Mouse (Mus musculus) limb, embryonic 13.5 days (tissue): ENCODE measurements at regions not wholly inside any gene's neighbourhood (a gene's known extent, or its start where the extent isn't known, plus 50 kb on each side); places are given as distances from the start of the nearest gene placed in this dataset.

Source experiments
- ATAC-seq: fragments of 200-750 bp; cut with Nextera tagmentation; 2 replicates; pipeline ENCODE4 v1.8.0; 2017; ENCODE audit warnings: low read depth, moderate number of reproducible peaks, moderate TSS enrichment; ENCODE audit not compliant: low FRiP score
- H3K27ac ChIP-seq: fragments of 300-500 bp; sonication (generic); 2 replicates; pipeline ENCODE4 v1.5.1; 2015; ENCODE audit warnings: inconsistent platforms, mild to moderate bottlenecking, moderate library complexity
- H3K27me3 ChIP-seq: fragments of 300-500 bp; sonication (generic); 2 replicates; pipeline ENCODE4 v1.6.1; 2015; ENCODE audit warnings: mild to moderate bottlenecking, inconsistent platforms
- H3K36me3 ChIP-seq: fragments of 300-500 bp; sonication (generic); 2 replicates; pipeline ENCODE4 v1.6.1; 2015; ENCODE audit warnings: inconsistent platforms, mild to moderate bottlenecking, moderate library complexity
- H3K4me1 ChIP-seq: fragments of 300-500 bp; sonication (generic); 2 replicates; pipeline ENCODE4 v1.6.1; 2015; ENCODE audit warnings: inconsistent platforms
- H3K4me2 ChIP-seq: fragments of 300-500 bp; sonication (generic); replicated peaks from 2 replicates; pipeline ENCODE4 v1.6.1; 2015; ENCODE audit warnings: inconsistent platforms, mild to moderate bottlenecking, moderate library complexity
- H3K4me3 ChIP-seq: fragments of 300-500 bp; sonication (generic); 2 replicates; pipeline ENCODE4 v1.5.1; 2015; ENCODE audit warnings: moderate library complexity, mild to moderate bottlenecking, inconsistent platforms
- H3K9ac ChIP-seq: fragments of 300-500 bp; sonication (generic); 2 replicates; pipeline ENCODE4 v1.6.1; 2015; ENCODE audit warnings: mild to moderate bottlenecking, inconsistent platforms
- H3K9me3 ChIP-seq: fragments of 300-500 bp; sonication (generic); 2 replicates; pipeline ENCODE4 v1.6.1; 2016; ENCODE audit warnings: inconsistent platforms
- WGBS: fragments of 180-500 bp; shearing (Covaris S2); methylation state at CpG from one replicate; pipeline ENCODE4 v1.1.7; 2015; 5-methylcytosine and 5-hydroxymethylcytosine counted together

- WGBS, result 68% methylated on average over 3 of the region's 3 CpGs
- Histone ChIP-seq H3K4me3 (no peak overlapping the region), H3K27ac (no peak overlapping the region), H3K4me2 (no peak overlapping the region), H3K27me3 (no peaks in the 10 kb centered on the region), H3K36me3 (no peaks in the 10 kb centered on the region), H3K4me1 (no peaks in the 10 kb centered on the region), H3K9ac (no peak overlapping the region), H3K9me3 (no peaks in the 10 kb centered on the region)
- ATAC-seq, result no peak
Measured at GRCm38 (mm10) chr15:68624831-68625230, 2124.1 kb upstream of the Lrrc6 start.

DNA sequence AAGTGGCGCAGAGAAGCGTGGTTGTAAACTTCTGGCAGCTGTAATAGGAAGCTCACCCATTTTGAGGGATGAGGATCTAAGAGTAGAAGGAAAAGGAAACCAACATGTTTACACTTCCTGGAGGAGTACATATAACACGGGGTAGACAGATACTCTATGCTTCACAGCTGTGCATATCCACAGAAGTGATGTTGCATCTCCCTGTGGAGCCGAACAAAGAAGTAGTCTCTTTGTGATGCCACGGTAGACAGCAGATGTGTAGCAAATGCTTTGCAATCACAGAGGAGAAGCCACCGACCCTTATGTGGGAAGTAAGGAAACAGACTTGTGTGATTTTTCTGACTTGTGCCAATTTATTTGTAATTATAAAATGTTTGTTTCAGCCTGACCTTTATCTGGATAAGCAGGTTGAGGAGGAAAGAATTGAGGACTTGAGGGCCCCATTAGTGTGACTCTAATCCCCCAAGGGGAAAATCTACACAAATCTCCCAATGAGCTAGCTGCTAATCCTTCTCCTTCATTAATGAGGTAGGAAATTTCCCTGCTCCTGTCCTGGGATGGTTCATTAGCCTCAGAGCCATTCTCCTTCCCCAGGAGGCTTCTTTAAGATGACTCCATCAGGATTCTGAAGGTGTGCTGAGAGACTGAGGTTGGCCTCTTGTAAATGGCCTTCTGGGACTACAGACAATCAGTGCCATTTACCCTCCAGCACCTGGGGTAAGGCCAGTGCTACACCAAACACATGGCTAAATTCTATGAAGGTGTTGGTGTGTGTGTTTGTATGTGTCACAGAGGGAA lies 2119.9 kb upstream of the Lrrc6 start:
- Histone ChIP-seq H3K4me3 (no peak overlapping the region), H3K4me2 (no peak overlapping the region), H3K4me1 (no peaks in the 10 kb centered on the region), H3K27me3 (no peaks in the 10 kb centered on the region), H3K9ac (no peak overlapping the region), H3K9me3 (no peaks in the 10 kb centered on the region), H3K27ac (no peak overlapping the region), H3K36me3 (no peaks in the 10 kb centered on the region)
- ATAC-seq, result no peak
- WGBS, result 81% methylated on average over 6 of the region's 6 CpGs

DNA sequence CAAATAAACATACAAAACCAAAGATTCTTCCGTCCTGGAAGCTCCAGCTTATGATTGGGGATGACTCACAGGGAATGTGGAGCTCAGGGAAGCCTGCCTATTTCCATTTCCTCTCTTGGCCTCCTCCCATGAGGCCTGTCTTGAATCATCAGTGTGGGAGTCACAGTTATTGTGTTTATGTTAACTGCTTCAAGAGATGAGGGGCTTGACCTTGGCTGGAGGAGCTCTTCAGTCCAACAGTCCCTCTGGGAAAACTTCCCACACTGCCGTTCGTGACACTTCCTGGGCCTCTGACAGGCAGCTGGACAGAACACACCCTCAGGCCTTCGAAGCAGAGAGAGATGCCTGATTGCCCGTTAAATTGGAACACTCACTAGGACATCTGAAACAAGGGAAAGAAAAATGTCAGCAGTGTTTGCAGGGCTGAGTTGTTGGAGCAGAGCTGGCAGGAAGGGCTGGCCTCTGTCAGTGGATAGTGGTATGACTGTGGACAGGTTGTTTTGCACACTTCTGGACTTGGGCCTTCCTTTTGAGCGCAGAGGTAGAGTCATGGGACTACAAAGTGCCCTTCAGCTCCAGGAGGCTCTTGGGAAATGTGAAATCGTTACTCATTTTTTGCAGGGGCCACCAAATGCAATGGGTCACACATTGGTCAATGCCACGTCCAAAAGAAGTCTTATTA lies 2105.5 kb upstream of the Lrrc6 start:
- ATAC-seq, result no peak
- Histone ChIP-seq H3K36me3 (no peaks in the 10 kb centered on the region), H3K9me3 (no peaks in the 10 kb centered on the region), H3K4me3 (no peak overlapping the region), H3K27ac (no peak overlapping the region), H3K27me3 (no peaks in the 10 kb centered on the region), H3K4me2 (no peak overlapping the region), H3K9ac (no peak overlapping the region), H3K4me1 (no peaks in the 10 kb centered on the region)
- WGBS, result 54% methylated on average over 8 of the region's 8 CpGs

GRCm38 (mm10) chr15:68605478-68605877 lies 2104.8 kb upstream of the Lrrc6 start:
- ATAC-seq, result no peak
- Histone ChIP-seq H3K27me3 (no peaks in the 10 kb centered on the region), H3K9ac (no peak overlapping the region), H3K9me3 (no peaks in the 10 kb centered on the region), H3K4me1 (no peaks in the 10 kb centered on the region), H3K4me2 (no peak overlapping the region), H3K27ac (no peak overlapping the region), H3K36me3 (no peaks in the 10 kb centered on the region), H3K4me3 (no peak overlapping the region)
- 81% methylated on average over 2 of the region's 2 CpGs for WGBS

- Histone ChIP-seq H3K9ac (no peak overlapping the region), H3K4me2 (no peak overlapping the region), H3K36me3 (no peaks in the 10 kb centered on the region), H3K27ac (no peak overlapping the region), H3K9me3 (no peaks in the 10 kb centered on the region; the same call in 1 of the 2 replicates), H3K4me1 (no peaks in the 10 kb centered on the region), H3K4me3 (no peak overlapping the region), H3K27me3 (no peaks in the 10 kb centered on the region)
- ATAC-seq, result no peak
- WGBS, result 88% methylated on average over 4 of the region's 4 CpGs
Measured at GRCm38 (mm10) chr15:68582177-68582576, 2081.5 kb upstream of the Lrrc6 start.

- WGBS, result 96% methylated on average over 2 of the region's 2 CpGs
Measured at GRCm38 (mm10) chr15:68579486-68579885, 2078.8 kb upstream of the Lrrc6 start.

GRCm38 (mm10) chr15:68560654-68561053 lies 2059.9 kb upstream of the Lrrc6 start:
- Histone ChIP-seq H3K27me3 (no peaks in the 10 kb centered on the region), H3K36me3 (no peaks in the 10 kb centered on the region), H3K9ac (no peak overlapping the region), H3K9me3 (no peaks in the 10 kb centered on the region), H3K4me1 (peaks cover 11% of the 10 kb centered on the region; the same call in 1 of the 2 replicates), H3K4me2 (0 out of 2 replicates have a peak overlapping the region, but pooled peaks have one; percentile 4), H3K4me3 (no peak overlapping the region), H3K27ac (no peak overlapping the region)
- ATAC-seq, result peak; percentile 76; the same call in 1 of the 2 replicates
- WGBS, result 43% methylated on average over 3 of the region's 3 CpGs

More at GRCm38 (mm10) chr15:68579486-68579885, 2078.8 kb upstream of the Lrrc6 start:
- Histone ChIP-seq H3K27ac (no peak overlapping the region), H3K4me1 (no peaks in the 10 kb centered on the region), H3K9me3 (no peaks in the 10 kb centered on the region; the same call in 1 of the 2 replicates), H3K4me3 (no peak overlapping the region), H3K4me2 (no peak overlapping the region), H3K9ac (no peak overlapping the region), H3K27me3 (no peaks in the 10 kb centered on the region), H3K36me3 (no peaks in the 10 kb centered on the region)
- no peak for ATAC-seq

- H3K4me3 ChIP-seq, result no peak overlapping the region
- WGBS, result 74% methylated on average over 7 of the region's 7 CpGs
- peaks cover 6% of the 10 kb centered on the region; the same call in 1 of the 2 replicates for H3K4me1 ChIP-seq
- ATAC-seq, result no peak
- H3K27me3 ChIP-seq, result no peaks in the 10 kb centered on the region
- H3K9ac ChIP-seq, result no peak overlapping the region
- H3K27ac ChIP-seq, result no peak overlapping the region
- no peaks in the 10 kb centered on the region for H3K9me3 ChIP-seq
- H3K36me3 ChIP-seq, result no peaks in the 10 kb centered on the region
- H3K4me2 ChIP-seq, result no peak overlapping the region
Measured at GRCm38 (mm10) chr15:68556133-68556532, 2055.4 kb upstream of the Lrrc6 start.

DNA sequence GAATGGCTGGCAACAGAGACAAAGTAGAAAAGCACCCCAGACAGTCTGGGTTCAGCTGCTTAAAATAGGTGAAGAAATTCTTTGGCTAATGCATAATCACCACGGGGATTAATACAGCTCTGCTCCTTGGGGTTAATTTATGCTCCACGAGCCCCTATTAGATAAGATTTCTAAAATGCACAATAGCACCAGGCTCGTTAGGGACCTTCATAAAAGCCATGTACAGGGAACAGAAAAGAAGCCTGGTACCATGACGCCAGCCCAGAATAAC lies 2035.3 kb upstream of the Lrrc6 start:
- Histone ChIP-seq H3K4me3 (no peak overlapping the region), H3K9me3 (no peaks in the 10 kb centered on the region), H3K4me2 (no peak overlapping the region), H3K27ac (no peak overlapping the region), H3K36me3 (no peaks in the 10 kb centered on the region), H3K27me3 (no peaks in the 10 kb centered on the region), H3K4me1 (no peaks in the 10 kb centered on the region), H3K9ac (no peak overlapping the region)
- no peak for ATAC-seq
- WGBS, result 61% methylated on average over 4 of the region's 4 CpGs

DNA sequence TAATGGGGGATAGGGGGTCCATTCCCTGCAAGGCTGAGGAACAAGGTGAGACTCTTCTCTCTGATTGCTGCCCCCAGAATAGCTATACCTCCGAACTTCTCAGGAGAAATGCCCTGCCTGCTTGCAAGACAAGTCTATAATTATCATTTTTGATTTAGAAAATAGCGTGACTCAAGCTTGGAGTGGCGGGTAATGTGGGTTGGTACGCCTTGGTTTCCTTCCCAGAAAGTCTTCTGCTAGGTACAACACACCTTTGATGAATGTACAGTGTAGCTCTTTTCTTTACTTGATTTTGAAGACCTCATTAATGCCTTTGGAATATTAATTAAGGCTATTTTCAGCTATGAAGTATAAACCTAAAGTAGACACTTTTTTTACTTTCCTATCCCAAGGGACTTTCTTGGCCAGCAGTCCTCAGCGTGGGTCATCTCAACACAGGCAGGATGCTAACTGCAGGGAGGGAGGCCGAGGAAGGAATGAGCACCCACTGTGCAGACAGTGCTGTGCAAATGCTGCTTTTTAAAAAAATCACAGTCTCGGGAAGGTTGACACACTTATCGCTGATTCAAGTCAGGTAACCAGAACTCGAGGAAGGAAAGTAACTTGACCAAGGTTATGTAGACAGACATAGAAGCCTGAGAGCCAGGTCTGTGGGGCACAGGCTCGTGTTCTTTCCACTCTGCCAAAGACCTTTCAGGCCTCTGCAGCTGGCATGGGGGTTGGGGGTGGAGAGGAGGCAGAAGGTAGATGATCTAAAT lies 2034.8 kb upstream of the Lrrc6 start:
- H3K4me2 ChIP-seq, result no peak overlapping the region

DNA sequence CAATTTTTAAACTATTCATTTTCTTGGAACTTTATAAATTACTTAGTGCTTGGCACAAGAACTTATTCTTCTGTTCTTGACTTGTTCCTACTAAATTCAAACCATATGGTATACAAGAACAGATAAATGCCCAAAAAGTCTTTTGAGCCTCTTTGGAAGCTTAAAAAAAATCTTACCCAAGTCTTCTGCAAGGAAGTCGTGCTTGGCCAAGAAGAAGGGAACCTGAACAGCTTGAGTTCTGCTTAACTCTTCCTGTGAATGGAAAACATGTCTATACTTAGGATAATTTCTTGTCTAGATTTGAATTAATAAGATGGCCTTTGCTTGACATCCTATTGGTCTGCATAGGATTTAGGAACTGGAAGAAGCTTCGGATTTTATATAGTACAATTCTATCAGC lies 2020.0 kb upstream of the Lrrc6 start:
- Histone ChIP-seq H3K27me3 (no peaks in the 10 kb centered on the region), H3K4me2 (no peak overlapping the region), H3K9me3 (no peaks in the 10 kb centered on the region), H3K36me3 (no peaks in the 10 kb centered on the region), H3K4me3 (no peak overlapping the region), H3K27ac (no peak overlapping the region), H3K9ac (no peak overlapping the region), H3K4me1 (no peaks in the 10 kb centered on the region)
- no peak for ATAC-seq
- 73% methylated on average over 2 of the region's 2 CpGs for WGBS

More for the DNA sequence above, 2034.8 kb upstream of the Lrrc6 start:
- ATAC-seq, result no peak
- Histone ChIP-seq H3K4me1 (no peaks in the 10 kb centered on the region), H3K9me3 (no peaks in the 10 kb centered on the region), H3K4me3 (no peak overlapping the region), H3K9ac (no peak overlapping the region), H3K36me3 (no peaks in the 10 kb centered on the region), H3K27ac (no peak overlapping the region), H3K27me3 (no peaks in the 10 kb centered on the region)
- WGBS, result 69% methylated on average over 10 of the region's 10 CpGs

DNA sequence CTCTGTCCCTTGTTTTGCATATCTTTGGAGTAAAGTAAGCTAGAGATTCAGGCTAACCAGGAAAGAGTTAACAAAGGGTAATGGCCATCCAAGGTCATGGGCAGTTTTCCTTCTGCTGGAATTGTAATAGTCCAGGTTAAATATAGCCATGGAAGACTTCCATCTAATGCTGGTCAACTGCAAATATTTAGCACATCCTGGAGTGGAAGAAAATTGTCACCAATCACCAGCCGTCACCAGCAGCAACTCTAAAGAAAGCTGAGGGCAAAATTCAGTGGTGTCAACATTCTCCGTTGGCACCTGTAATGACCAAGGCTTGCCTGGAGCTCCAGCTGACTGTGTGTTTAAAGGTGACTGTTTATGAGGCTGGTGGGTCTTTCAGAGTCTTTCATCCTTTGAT lies 2011.7 kb upstream of the Lrrc6 start:
- H3K27me3 ChIP-seq, result no peaks in the 10 kb centered on the region
- WGBS, result 76% methylated on average over 2 of the region's 2 CpGs
- no peak overlapping the region for H3K27ac ChIP-seq
- H3K36me3 ChIP-seq, result no peaks in the 10 kb centered on the region
- 0 out of 2 replicates have a peak, but pooled peaks cover 9% of the 10 kb centered on the region for H3K4me1 ChIP-seq
- ATAC-seq, result no peak
- H3K9me3 ChIP-seq, result no peaks in the 10 kb centered on the region
- no peak overlapping the region for H3K4me3 ChIP-seq
- H3K4me2 ChIP-seq, result no peak overlapping the region
- no peak overlapping the region for H3K9ac ChIP-seq
